ENCODE assay signal across 17 mouse cellular contexts in genomic region chr6:97718184-97718910, GRCm38 (mm10).
DNase-seq lines count a peak whose midpoint lies in the region; ATAC-seq and TF ChIP-seq lines count a peak whose summit lies in the region.
"Had no signal": no experiment of that assay in that cellular context is flagged by ENCODE, and none has a peak within 500 bp of the region (broad histone marks: within the 10 kb centered on the region; RNA-seq: fewer than 3 reads in every experiment).

No protein-coding gene starts in this region.

- H3ac ChIP-seq in myocyte (ENCODE audit: control insufficient read depth, insufficient read length) = no peak overlapping the region

- no peak for ATAC-seq in forebrain, embryonic 14.5 days

- 38% methylated on average over 6 of the region's 6 CpGs for WGBS in forebrain, embryonic 14.5 days

- peaks cover 3% of the 10 kb centered on the region for H3K4me1 ChIP-seq in ES-Bruce4 (ENCODE audit: control insufficient read depth, insufficient read depth, low read length)
- H3K4me1 ChIP-seq in forebrain, embryonic 14.5 days (ENCODE audit: control insufficient read depth, insufficient read depth, low read length) = no peaks in the 10 kb centered on the region
- H3K4me1 ChIP-seq: embryonic facial prominence, embryonic 15.5 days had no signal

- intact Hi-C loops in gastrocnemius, postnatal 14 days (cut with DNase I; ENCODE audit: low total_unique reads) = no loop called here

- peak overlapping the region; percentile 42 for H3K4me2 ChIP-seq in myocyte (ENCODE audit: low read depth)
- no peak overlapping the region for H3K4me2 ChIP-seq in forebrain, embryonic 14.5 days (ENCODE audit: low read length)
- H3K4me2 ChIP-seq: embryonic facial prominence, embryonic 15.5 days; hindbrain, embryonic 14.5 days had no signal

- H3K4me3 ChIP-seq in ES-Bruce4 (ENCODE audit: low read depth, low read length) (no peak overlapping the region), myocyte (no peak overlapping the region)
- no peak overlapping the region for H3K4me3 ChIP-seq in forebrain, embryonic 14.5 days (ENCODE audit: low read depth, low read length)
- H3K4me3 ChIP-seq: embryonic facial prominence, embryonic 15.5 days had no signal

- no peak for TF ChIP-seq POLR2A in ES-Bruce4 (IDR thresholded peaks at IDR 0.05; ENCODE audit: insufficient read depth, low read length)
- TF ChIP-seq POLR2A in myocyte (IDR thresholded peaks at IDR 0.05; ENCODE audit: insufficient read length, low read depth) = no peak

- no peak overlapping the region for H3K9ac ChIP-seq in ES-Bruce4 (ENCODE audit: low read depth, poor library complexity, severe bottlenecking)
- H3K9ac ChIP-seq in forebrain, embryonic 14.5 days (ENCODE audit: low read length) = no peak overlapping the region
- H3K9ac ChIP-seq: embryonic facial prominence, embryonic 15.5 days; hindbrain, embryonic 14.5 days had no signal

- H3K27me3 ChIP-seq in ES-Bruce4 (ENCODE audit: control insufficient read depth, insufficient read depth, low read length, poor library complexity, severe bottlenecking) (no peaks in the 10 kb centered on the region), myocyte (ENCODE audit: control insufficient read depth, insufficient read depth, insufficient read length) (no peaks in the 10 kb centered on the region)
- H3K27me3 ChIP-seq in forebrain, embryonic 14.5 days (replicated peaks; ENCODE audit: control insufficient read depth, insufficient read depth, low read length) = no peaks in the 10 kb centered on the region
- H3K27me3 ChIP-seq: embryonic facial prominence, embryonic 15.5 days had no signal

- no peaks in the 10 kb centered on the region for H3K36me3 ChIP-seq in ES-Bruce4 (ENCODE audit: control insufficient read depth, insufficient read depth, low read length, poor library complexity, severe bottlenecking)
- H3K36me3 ChIP-seq in myocyte (ENCODE audit: control insufficient read depth, insufficient read depth) = no peaks in the 10 kb centered on the region
- no peaks in the 10 kb centered on the region for H3K36me3 ChIP-seq in forebrain, embryonic 14.5 days (ENCODE audit: control insufficient read depth, insufficient read depth, low read length)
- H3K36me3 ChIP-seq: embryonic facial prominence, embryonic 15.5 days; G1E had no signal

- H3K27ac ChIP-seq in ES-Bruce4 (ENCODE audit: insufficient read depth, low read length) = peak overlapping the region; percentile 63
- H3K27ac ChIP-seq in forebrain, embryonic 14.5 days (ENCODE audit: low read depth, low read length) = no peak overlapping the region
- H3K27ac ChIP-seq: embryonic facial prominence, embryonic 15.5 days; hindbrain, embryonic 14.5 days; macrophage; stomach, postnatal 0 days had no signal

- H3K79me2 ChIP-seq in myocyte (ENCODE audit: control insufficient read depth, insufficient read depth) = no peaks in the 10 kb centered on the region

- no peaks in the 10 kb centered on the region for H3K9me3 ChIP-seq in ES-Bruce4 (replicated peaks; ENCODE audit: control insufficient read depth, insufficient read depth, low read length, poor library complexity, severe bottlenecking)
- no peaks in the 10 kb centered on the region for H3K9me3 ChIP-seq in forebrain, embryonic 14.5 days (replicated peaks; ENCODE audit: control insufficient read depth, low read length)
- H3K9me3 ChIP-seq: embryonic facial prominence, embryonic 15.5 days had no signal

- 0 out of 2 replicates have a peak, but pooled peaks have one; percentile 17 for TF ChIP-seq EP300 in ES-Bruce4 (IDR thresholded peaks at IDR 0.05; ENCODE audit: insufficient read depth, low read depth, low read length)

- peak; percentile 5 for DNase-seq in adrenal gland, postnatal 10 days
- DNase-seq in adrenal gland, postnatal 4 days (ENCODE audit: low spot score in 2 of 2) = no peak
- DNase-seq in layer of hippocampus, adult 9-11 months = peak; percentile 33
- no peak for DNase-seq in layer of hippocampus, postnatal 36 days
- no peak for DNase-seq in forebrain, embryonic 14.5 days (ENCODE audit: low spot score)
- no peak for DNase-seq in gastrocnemius, postnatal 14 days
- DNase-seq: cerebellum, adult 18-20 months; kidney, adult 18-20 months; kidney, postnatal 25 days; thymus, postnatal 25 days had no signal

- TF ChIP-seq CTCF in ES-Bruce4 (IDR thresholded peaks at IDR 0.05; ENCODE audit: low read depth, low read length) = no peak

TF ChIP-seq in myocyte, 11 proteins besides CTCF, POLR2A, EP300 and RAD21:
- TF ChIP-seq TCF3 (IDR thresholded peaks at IDR 0.05; ENCODE audit: insufficient read length, low read depth) = no peak
- TF ChIP-seq CEBPB (IDR thresholded peaks at IDR 0.05; ENCODE audit: insufficient read depth, poor library complexity, severe bottlenecking) = no peak
- TF ChIP-seq E2F4 (IDR thresholded peaks at IDR 0.05; ENCODE audit: insufficient read depth) = no peak
- TF ChIP-seq MYOD1 (IDR thresholded peaks at IDR 0.05; ENCODE audit: control insufficient read depth in 1 of 3, insufficient read length in 2 of 3, low read depth in 2 of 3) = no peak
- no peak for TF ChIP-seq REST (IDR thresholded peaks at IDR 0.05; ENCODE audit: insufficient read depth, insufficient read length)
- TF ChIP-seq USF1 (IDR thresholded peaks at IDR 0.05; ENCODE audit: low read depth) = no peak
- no peak for TF ChIP-seq POLR2AphosphoS2 (IDR thresholded peaks at IDR 0.05; ENCODE audit: insufficient read length, low read depth)
- TF ChIP-seq TCF12 (IDR thresholded peaks at IDR 0.05; ENCODE audit: insufficient read depth, poor library complexity, severe bottlenecking) = no peak
- no peak for TF ChIP-seq SRF (IDR thresholded peaks at IDR 0.05; ENCODE audit: control insufficient read depth, insufficient read length, low read depth)
- TF ChIP-seq MAX (IDR thresholded peaks at IDR 0.05; ENCODE audit: low read depth) = no peak
- TF ChIP-seq MYOG (IDR thresholded peaks at IDR 0.05; ENCODE audit: control insufficient read depth in 1 of 3, insufficient read depth in 1 of 3, insufficient read length in 2 of 3, low read depth in 2 of 3) = no peak

Comparison
In these comparisons a context has a peak if more than half of its experiments do, and no peak if none do; other contexts are left out.
1. DNase-seq: peak in adrenal gland, postnatal 10 days (single experiment) and layer of hippocampus, adult 9-11 months (single experiment); none in adrenal gland, postnatal 4 days (0 of 2), layer of hippocampus, postnatal 36 days (0 of 2), forebrain, embryonic 14.5 days (single experiment) and gastrocnemius, postnatal 14 days (single experiment).